Mouse (Mus musculus) forebrain, embryonic 11.5 days (tissue): ENCODE data around the gene Nrsn2. TPM values are rescaled to one million over a fixed set of nuclear protein-coding genes. Genes with fewer than 3 reads are reported as not detected.

Source experiments
- ATAC-seq: fragments of 200-750 bp; cut with Nextera tagmentation; replicated peaks from 2 replicates; pipeline ENCODE4 v1.8.0; 2017; ENCODE audit warnings: moderate TSS enrichment; ENCODE audit not compliant: low FRiP score
- DNase-seq: peaks from one replicate; pipeline ENCODE4 v3.0.0-alpha.2; 2017; ENCODE audit warnings: low spot score
- H3K27ac ChIP-seq: fragments of 300-500 bp; sonication (generic); 2 replicates; pipeline ENCODE4 v1.5.1; 2014; ENCODE audit warnings: low read depth, low read length
- H3K27me3 ChIP-seq: fragments of 300-500 bp; sonication (generic); 2 replicates; pipeline ENCODE4 v1.6.1; 2014; ENCODE audit warnings: mild to moderate bottlenecking, low read length, mixed read lengths; ENCODE audit not compliant: control insufficient read depth, insufficient read depth
- H3K36me3 ChIP-seq: fragments of 300-500 bp; sonication (generic); 2 replicates; pipeline ENCODE4 v1.6.1; 2014; ENCODE audit warnings: mild to moderate bottlenecking, low read length, moderate library complexity, mixed read lengths; ENCODE audit not compliant: control insufficient read depth, insufficient read depth
- H3K4me1 ChIP-seq: fragments of 300-500 bp; sonication (generic); replicated peaks from 2 replicates; pipeline ENCODE4 v1.6.1; 2014; ENCODE audit warnings: low read length, mixed read lengths; ENCODE audit not compliant: control insufficient read depth, insufficient read depth
- H3K4me2 ChIP-seq: fragments of 300-500 bp; sonication (generic); 2 replicates; pipeline ENCODE4 v1.6.1; 2014; ENCODE audit warnings: low read depth, mild to moderate bottlenecking, low read length, moderate library complexity, mixed read lengths; ENCODE audit not compliant: severe bottlenecking
- H3K4me3 ChIP-seq: fragments of 300-500 bp; sonication (generic); 2 replicates; pipeline ENCODE4 v1.5.1; 2014; ENCODE audit warnings: low read depth, low read length
- H3K9ac ChIP-seq: fragments of 300-500 bp; sonication (generic); 2 replicates; pipeline ENCODE4 v1.6.1; 2014; ENCODE audit warnings: low read length
- H3K9me3 ChIP-seq: fragments of 300-500 bp; sonication (generic); 2 replicates; pipeline ENCODE4 v1.6.1; 2016; ENCODE audit warnings: low read length, mixed read lengths; ENCODE audit not compliant: control insufficient read depth
- WGBS: fragments of 180-500 bp; shearing (Covaris S2); extraction: QIAGEN DNeasy Blood & Tissue Kit; methylation state at CpG from one replicate; pipeline ENCODE4 v1.1.7; 2014; 5-methylcytosine and 5-hydroxymethylcytosine counted together
- polyA plus RNA-seq: library from polyadenylated mRNA; unstranded; fragments of >200 nt; fragmentation: Nextera tagmentation; extraction: Ambion mirVana; gene quantifications from 2 replicates; pipeline ENCODE4 v1.2.1, GENCODE M21; 2014

Gene Nrsn2
- polyA plus RNA-seq, 1 experiment from 2014 or later = 6.3 TPM

DNA sequence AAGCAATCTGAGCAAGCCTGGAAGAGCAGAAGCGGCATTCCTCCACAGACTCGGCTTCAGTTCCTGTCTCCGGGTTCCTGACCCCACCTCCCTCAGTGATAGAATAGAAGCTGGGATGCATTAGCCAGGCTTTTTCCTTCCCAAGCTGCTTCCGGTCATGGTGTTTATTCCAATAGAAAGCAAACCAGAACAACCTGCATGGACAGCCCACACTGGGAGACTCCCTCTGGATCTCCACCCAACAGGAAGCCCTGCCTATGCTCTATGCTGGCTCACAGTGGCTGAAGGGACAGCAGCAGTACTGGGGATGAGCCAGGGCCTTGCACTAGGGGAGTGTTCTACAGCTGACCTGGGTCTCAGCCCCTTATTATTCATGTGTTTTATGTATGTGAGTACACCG lies 48.5 kb downstream of the Nrsn2 start:
- Histone ChIP-seq H3K4me1 (no peaks in the 10 kb centered on the region; the same call in 1 of the 2 replicates), H3K4me3 (no peak overlapping the region), H3K36me3 (no peaks in the 10 kb centered on the region; the same call in 1 of the 2 replicates), H3K4me2 (no peak overlapping the region), H3K9ac (no peak overlapping the region), H3K27ac (no peak overlapping the region), H3K9me3 (no peaks in the 10 kb centered on the region), H3K27me3 (no peaks in the 10 kb centered on the region)
- no peak for DNase-seq
- ATAC-seq = no peak
- 87% methylated on average over 5 of the region's 5 CpGs for WGBS

DNA sequence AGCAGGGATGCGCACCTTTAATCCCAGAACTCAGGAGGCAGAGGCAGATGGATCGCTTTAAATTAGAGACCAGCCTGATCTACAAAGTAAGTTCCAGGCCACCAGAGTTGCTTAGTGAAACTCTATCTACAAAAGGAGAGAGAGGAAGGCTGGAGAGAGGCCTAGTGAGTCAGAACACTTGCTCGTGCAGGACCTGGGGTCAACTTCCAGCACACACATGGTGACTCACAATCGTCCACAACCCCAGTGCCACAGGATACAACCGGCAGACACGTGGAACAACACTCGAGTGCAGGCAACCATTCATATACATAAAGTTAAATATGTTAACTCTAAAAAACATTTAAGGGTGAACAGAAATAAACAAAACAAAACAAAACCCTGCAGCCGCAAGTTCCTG lies 49.8 kb downstream of the Nrsn2 start:
- ATAC-seq = no peak
- DNase-seq = no peak
- Histone ChIP-seq H3K36me3 (no peaks in the 10 kb centered on the region; the same call in 1 of the 2 replicates), H3K27ac (no peak overlapping the region), H3K27me3 (no peaks in the 10 kb centered on the region), H3K9ac (no peak overlapping the region), H3K4me1 (no peaks in the 10 kb centered on the region; the same call in 1 of the 2 replicates), H3K4me3 (no peak overlapping the region), H3K9me3 (no peaks in the 10 kb centered on the region), H3K4me2 (no peak overlapping the region)
- 89% methylated on average over 8 of the region's 8 CpGs for WGBS

GRCm38 (mm10) chr2:152326157-152326556 lies 50.3 kb downstream of the Nrsn2 start:
- H3K27ac ChIP-seq = no peak overlapping the region
- no peak overlapping the region for H3K4me2 ChIP-seq
- H3K36me3 ChIP-seq = no peaks in the 10 kb centered on the region; the same call in 1 of the 2 replicates
- H3K9ac ChIP-seq = no peak overlapping the region
- H3K9me3 ChIP-seq = no peaks in the 10 kb centered on the region
- H3K27me3 ChIP-seq = no peaks in the 10 kb centered on the region
- ATAC-seq = no peak
- H3K4me3 ChIP-seq = no peak overlapping the region
- WGBS = 94% methylated on average over 13 of the region's 13 CpGs
- no peaks in the 10 kb centered on the region; the same call in 1 of the 2 replicates for H3K4me1 ChIP-seq
- no peak for DNase-seq

- Histone ChIP-seq H3K4me2 (no peak overlapping the region), H3K9ac (no peak overlapping the region), H3K27me3 (no peaks in the 10 kb centered on the region), H3K4me1 (no peaks in the 10 kb centered on the region), H3K36me3 (no peaks in the 10 kb centered on the region; the same call in 1 of the 2 replicates), H3K4me3 (no peak overlapping the region), H3K9me3 (no peaks in the 10 kb centered on the region), H3K27ac (no peak overlapping the region)
- 87% methylated on average over 3 of the region's 3 CpGs for WGBS
- no peak for ATAC-seq
- no peak for DNase-seq
These were observed 51.6 kb downstream of the Nrsn2 start for GRCm38 (mm10) chr2:152324842-152325241.

DNA sequence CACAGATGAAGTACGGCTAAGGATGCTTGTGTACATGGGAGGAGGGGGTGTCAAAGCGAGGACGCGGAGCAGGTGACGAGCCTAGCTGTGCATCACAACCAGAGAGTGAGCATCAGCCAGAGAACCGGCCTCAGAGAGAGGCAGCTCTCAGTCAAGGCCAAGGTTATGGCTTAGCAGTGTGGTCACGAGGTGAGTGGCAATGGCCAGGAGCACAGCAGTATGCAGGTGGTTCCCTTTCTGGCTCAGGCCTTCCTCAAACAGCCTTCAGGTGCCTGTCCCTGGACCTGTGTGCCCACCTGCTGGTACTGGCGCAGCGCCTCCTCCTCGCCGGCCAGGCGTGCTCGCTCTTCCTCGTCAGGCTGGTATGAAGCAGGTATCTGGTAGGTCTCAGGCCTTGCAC lies 52.5 kb downstream of the Nrsn2 start:
- H3K9me3 ChIP-seq = no peaks in the 10 kb centered on the region
- ATAC-seq (no peak), DNase-seq (no peak)
- H3K27me3 ChIP-seq = no peaks in the 10 kb centered on the region
- no peak overlapping the region for H3K9ac ChIP-seq
- WGBS = 95% methylated on average over 14 of the region's 14 CpGs
- H3K4me2 ChIP-seq = no peak overlapping the region
- H3K4me3 ChIP-seq = no peak overlapping the region
- no peak overlapping the region for H3K27ac ChIP-seq
- H3K36me3 ChIP-seq = no peaks in the 10 kb centered on the region; the same call in 1 of the 2 replicates
- H3K4me1 ChIP-seq = no peaks in the 10 kb centered on the region

- Histone ChIP-seq H3K36me3 (no peaks in the 10 kb centered on the region; the same call in 1 of the 2 replicates), H3K4me1 (no peaks in the 10 kb centered on the region), H3K27ac (no peak overlapping the region), H3K9me3 (no peaks in the 10 kb centered on the region), H3K27me3 (no peaks in the 10 kb centered on the region), H3K4me2 (no peak overlapping the region), H3K4me3 (no peak overlapping the region), H3K9ac (no peak overlapping the region)
- ATAC-seq = no peak
- WGBS = 95% methylated on average over 6 of the region's 6 CpGs
- DNase-seq = no peak
These were observed 54.2 kb downstream of the Nrsn2 start for GRCm38 (mm10) chr2:152322198-152322597.

GRCm38 (mm10) chr2:152321558-152321957 lies 54.9 kb downstream of the Nrsn2 start:
- 92% methylated on average over 5 of the region's 5 CpGs for WGBS
- no peak overlapping the region for H3K27ac ChIP-seq
- no peaks in the 10 kb centered on the region for H3K9me3 ChIP-seq
- no peak overlapping the region for H3K9ac ChIP-seq
- DNase-seq (no peak), ATAC-seq (no peak)
- H3K27me3 ChIP-seq = no peaks in the 10 kb centered on the region
- no peak overlapping the region for H3K4me3 ChIP-seq
- H3K4me1 ChIP-seq = no peaks in the 10 kb centered on the region
- no peak overlapping the region for H3K4me2 ChIP-seq
- H3K36me3 ChIP-seq = peaks cover 3% of the 10 kb centered on the region; the same call in 1 of the 2 replicates

Other genes with a start within 250 kb of the Nrsn2 start
- gene Tcf15, start 233.1 kb downstream of the Nrsn2 start, polyA plus RNA-seq = 3.4 and 3.5 TPM in 2 replicates
- 72.2 and 73.6 TPM in 2 replicates for gene Csnk2a1, start 149.8 kb downstream of the Nrsn2 start, polyA plus RNA-seq
- gene Tbc1d20, start 82.8 kb downstream of the Nrsn2 start, polyA plus RNA-seq = 30.6 and 31.7 TPM in 2 replicates
- gene Rbck1, start 44.0 kb downstream of the Nrsn2 start, polyA plus RNA-seq = 94.2 TPM in 2 replicates
- 1.3 and 2.1 TPM in 2 replicates for gene Trib3, start 32.6 kb downstream of the Nrsn2 start, polyA plus RNA-seq
- gene Sox12, start 21.4 kb upstream of the Nrsn2 start, polyA plus RNA-seq = 20.4 and 22.9 TPM in 2 replicates
- gene Zcchc3, start 38.4 kb upstream of the Nrsn2 start, polyA plus RNA-seq = 59.4 and 63.9 TPM in 2 replicates
- gene 6820408C15Rik, start 38.9 kb upstream of the Nrsn2 start, polyA plus RNA-seq = 0.41 and 0.79 TPM in 2 replicates
- gene Defb23, start 88.0 kb upstream of the Nrsn2 start, polyA plus RNA-seq = not detected in 2 replicates
- not detected in 2 replicates for gene Defb20, start 100.4 kb upstream of the Nrsn2 start, polyA plus RNA-seq
- not detected in 2 replicates for gene Defb22, start 113.5 kb upstream of the Nrsn2 start, polyA plus RNA-seq
- gene Defb26, start 135.1 kb upstream of the Nrsn2 start, polyA plus RNA-seq = not detected in 2 replicates
- not detected in 2 replicates for gene Defb28, start 141.6 kb upstream of the Nrsn2 start, polyA plus RNA-seq
- not detected in 2 replicates for gene Defb29, start 163.5 kb upstream of the Nrsn2 start, polyA plus RNA-seq
- not detected in 2 replicates for gene Gm17416, start 192.7 kb upstream of the Nrsn2 start, polyA plus RNA-seq
- gene Defb21, start 196.1 kb upstream of the Nrsn2 start, polyA plus RNA-seq = not detected in 2 replicates
- gene Defb19, start 203.7 kb upstream of the Nrsn2 start, polyA plus RNA-seq = not detected in 2 replicates
- gene Defb45, start 222.8 kb upstream of the Nrsn2 start, polyA plus RNA-seq = not detected in 2 replicates
- not detected in 2 replicates for gene Defb36, start 227.7 kb upstream of the Nrsn2 start, polyA plus RNA-seq
- not detected in 2 replicates for gene Defb25, start 246.4 kb upstream of the Nrsn2 start, polyA plus RNA-seq